Mouse (Mus musculus): ENCODE measurements around the gene Apod. TPM values are rescaled to one million over a fixed set of nuclear protein-coding genes. Genes with fewer than 3 reads are reported as not detected.

Apod gene
- polyA plus RNA-seq, 1 experiment from 2014 or later, result 63.0 TPM

- H3K4me3 ChIP-seq (ENCODE audit: low read depth, low read length), result peak overlapping the region; percentile 89
- peaks cover 23% of the 10 kb centered on the region for H3K4me1 ChIP-seq (ENCODE audit: control insufficient read depth, insufficient read depth, low read length)
- H3K4me2 ChIP-seq (ENCODE audit: low read depth, low read length), result peak overlapping the region; percentile 70
- DNase-seq (ENCODE audit: low spot score) (peak; percentile 22), ATAC-seq (ENCODE audit: low read depth) (no peak)
- WGBS, result 2% methylated on average over 6 of the region's 6 CpGs
- peaks cover 6% of the 10 kb centered on the region; the same call in 1 of the 2 replicates for H3K36me3 ChIP-seq (ENCODE audit: control insufficient read depth, insufficient read depth, low read length)
- H3K27me3 ChIP-seq (replicated peaks; ENCODE audit: control insufficient read depth, insufficient read depth, low read length), result no peaks in the 10 kb centered on the region
- H3K27ac ChIP-seq (replicated peaks; ENCODE audit: low read depth, low read length), result peak overlapping the region; percentile 86; the same call in 1 of the 2 replicates
- H3K9me3 ChIP-seq (ENCODE audit: control insufficient read depth, low read length), result no peaks in the 10 kb centered on the region
- peak overlapping the region; percentile 96 for H3K9ac ChIP-seq (ENCODE audit: low read depth, low read length)
Observed at GRCm38 (mm10) chr16:31274084-31274483, 40.5 kb downstream of the Apod start.

- 91% methylated on average over 2 of the region's 2 CpGs for WGBS
- H3K4me1 ChIP-seq (ENCODE audit: control insufficient read depth, insufficient read depth, low read length), result no peaks in the 10 kb centered on the region
- no peak overlapping the region for H3K27ac ChIP-seq (replicated peaks; ENCODE audit: low read depth, low read length)
- ATAC-seq (ENCODE audit: low read depth) (no peak), DNase-seq (ENCODE audit: low spot score) (no peak)
- H3K9me3 ChIP-seq (ENCODE audit: control insufficient read depth, low read length), result no peaks in the 10 kb centered on the region
- peaks cover 30% of the 10 kb centered on the region for H3K36me3 ChIP-seq (ENCODE audit: control insufficient read depth, insufficient read depth, low read length)
- no peak overlapping the region for H3K9ac ChIP-seq (ENCODE audit: low read depth, low read length)
- no peak overlapping the region for H3K4me3 ChIP-seq (ENCODE audit: low read depth, low read length)
- no peaks in the 10 kb centered on the region for H3K27me3 ChIP-seq (replicated peaks; ENCODE audit: control insufficient read depth, insufficient read depth, low read length)
- H3K4me2 ChIP-seq (ENCODE audit: low read depth, low read length), result no peak overlapping the region
Observed at GRCm38 (mm10) chr16:31266692-31267091, 47.9 kb downstream of the Apod start.

- no peak overlapping the region for H3K4me2 ChIP-seq (ENCODE audit: low read depth, low read length)
- no peaks in the 10 kb centered on the region for H3K4me1 ChIP-seq (ENCODE audit: control insufficient read depth, insufficient read depth, low read length)
- no peak for ATAC-seq (ENCODE audit: low read depth)
- peaks cover 69% of the 10 kb centered on the region for H3K36me3 ChIP-seq (ENCODE audit: control insufficient read depth, insufficient read depth, low read length)
- no peaks in the 10 kb centered on the region for H3K27me3 ChIP-seq (replicated peaks; ENCODE audit: control insufficient read depth, insufficient read depth, low read length)
- no peak for DNase-seq (ENCODE audit: low spot score)
- WGBS, result 90% methylated on average over 2 of the region's 2 CpGs
- no peak overlapping the region for H3K27ac ChIP-seq (replicated peaks; ENCODE audit: low read depth, low read length)
- no peaks in the 10 kb centered on the region for H3K9me3 ChIP-seq (ENCODE audit: control insufficient read depth, low read length)
- H3K9ac ChIP-seq (ENCODE audit: low read depth, low read length), result no peak overlapping the region
- no peak overlapping the region for H3K4me3 ChIP-seq (ENCODE audit: low read depth, low read length)
Observed at GRCm38 (mm10) chr16:31256151-31256550, 58.5 kb downstream of the Apod start.

- DNase-seq (ENCODE audit: low spot score) (no peak), ATAC-seq (ENCODE audit: low read depth) (peak; percentile 55)
- Histone ChIP-seq H3K4me2 (ENCODE audit: low read depth, low read length) (no peak overlapping the region), H3K36me3 (ENCODE audit: control insufficient read depth, insufficient read depth, low read length) (peaks cover 69% of the 10 kb centered on the region), H3K4me3 (ENCODE audit: low read depth, low read length) (no peak overlapping the region), H3K27ac (replicated peaks; ENCODE audit: low read depth, low read length) (no peak overlapping the region), H3K4me1 (ENCODE audit: control insufficient read depth, insufficient read depth, low read length) (no peaks in the 10 kb centered on the region), H3K9me3 (ENCODE audit: control insufficient read depth, low read length) (no peaks in the 10 kb centered on the region), H3K9ac (ENCODE audit: low read depth, low read length) (no peak overlapping the region), H3K27me3 (replicated peaks; ENCODE audit: control insufficient read depth, insufficient read depth, low read length) (no peaks in the 10 kb centered on the region)
- WGBS, result 73% methylated on average over 3 of the region's 3 CpGs
Observed at GRCm38 (mm10) chr16:31255685-31256084, 58.9 kb downstream of the Apod start.

- no peak overlapping the region for H3K4me2 ChIP-seq (ENCODE audit: low read depth, low read length)
- WGBS, result 86% methylated on average over 3 of the region's 3 CpGs
- no peak overlapping the region for H3K9ac ChIP-seq (ENCODE audit: low read depth, low read length)
- no peaks in the 10 kb centered on the region for H3K27me3 ChIP-seq (replicated peaks; ENCODE audit: control insufficient read depth, insufficient read depth, low read length)
- no peaks in the 10 kb centered on the region for H3K4me1 ChIP-seq (ENCODE audit: control insufficient read depth, insufficient read depth, low read length)
- DNase-seq (ENCODE audit: low spot score), result no peak
- no peak overlapping the region for H3K4me3 ChIP-seq (ENCODE audit: low read depth, low read length)
- ATAC-seq (ENCODE audit: low read depth), result no peak
- H3K27ac ChIP-seq (replicated peaks; ENCODE audit: low read depth, low read length), result no peak overlapping the region
- H3K9me3 ChIP-seq (ENCODE audit: control insufficient read depth, low read length), result no peaks in the 10 kb centered on the region
- H3K36me3 ChIP-seq (ENCODE audit: control insufficient read depth, insufficient read depth, low read length), result peaks cover 17% of the 10 kb centered on the region
Observed at GRCm38 (mm10) chr16:31249401-31249800, 65.2 kb downstream of the Apod start.

- no peak overlapping the region for H3K27ac ChIP-seq (replicated peaks; ENCODE audit: low read depth, low read length)
- H3K9me3 ChIP-seq (ENCODE audit: control insufficient read depth, low read length), result no peaks in the 10 kb centered on the region
- WGBS, result 90% methylated on average over 13 of the region's 13 CpGs
- H3K36me3 ChIP-seq (ENCODE audit: control insufficient read depth, insufficient read depth, low read length), result peaks cover 17% of the 10 kb centered on the region
- H3K4me3 ChIP-seq (ENCODE audit: low read depth, low read length), result no peak overlapping the region
- ATAC-seq (ENCODE audit: low read depth) (no peak), DNase-seq (ENCODE audit: low spot score) (no peak)
- H3K27me3 ChIP-seq (replicated peaks; ENCODE audit: control insufficient read depth, insufficient read depth, low read length), result no peaks in the 10 kb centered on the region
- H3K4me1 ChIP-seq (ENCODE audit: control insufficient read depth, insufficient read depth, low read length), result no peaks in the 10 kb centered on the region
- H3K9ac ChIP-seq (ENCODE audit: low read depth, low read length), result no peak overlapping the region
- H3K4me2 ChIP-seq (ENCODE audit: low read depth, low read length), result no peak overlapping the region
Observed at GRCm38 (mm10) chr16:31248717-31249116, 65.9 kb downstream of the Apod start.

GRCm38 (mm10) chr16:31247442-31247841 lies 67.2 kb downstream of the Apod start:
- no peak overlapping the region for H3K4me2 ChIP-seq (ENCODE audit: low read depth, low read length)
- H3K4me3 ChIP-seq (ENCODE audit: low read depth, low read length), result no peak overlapping the region
- no peak overlapping the region for H3K27ac ChIP-seq (replicated peaks; ENCODE audit: low read depth, low read length)
- 84% methylated on average over 7 of the region's 7 CpGs for WGBS
- no peaks in the 10 kb centered on the region for H3K9me3 ChIP-seq (ENCODE audit: control insufficient read depth, low read length)
- ATAC-seq (ENCODE audit: low read depth) (no peak), DNase-seq (ENCODE audit: low spot score) (no peak)
- H3K27me3 ChIP-seq (replicated peaks; ENCODE audit: control insufficient read depth, insufficient read depth, low read length), result no peaks in the 10 kb centered on the region
- no peaks in the 10 kb centered on the region for H3K4me1 ChIP-seq (ENCODE audit: control insufficient read depth, insufficient read depth, low read length)
- H3K9ac ChIP-seq (ENCODE audit: low read depth, low read length), result no peak overlapping the region
- H3K36me3 ChIP-seq (ENCODE audit: control insufficient read depth, insufficient read depth, low read length), result peaks cover 11% of the 10 kb centered on the region

Small RNAs within 50 kb of the gene (microRNA-seq; reads per million reads assigned to microRNA genes)
- not detected for gene Gm27415 (ENCODE audit: borderline number of aligned reads)

Other genes with a start within 250 kb of the Apod start
- gene Xxylt1, start 233.4 kb downstream of the Apod start, polyA plus RNA-seq (2014; fragmentation: Nextera tagmentation; extraction: Ambion mirVana), result 19.1 and 21.2 TPM in 2 replicates
- gene Acap2, start 113.6 kb downstream of the Apod start, polyA plus RNA-seq (2014; fragmentation: Nextera tagmentation; extraction: Ambion mirVana), result 26.3 and 27.2 TPM in 2 replicates
- gene Ppp1r2, start 39.5 kb downstream of the Apod start, polyA plus RNA-seq (2014; fragmentation: Nextera tagmentation; extraction: Ambion mirVana), result 106 TPM in 2 replicates
- 29.8 and 30.4 TPM in 2 replicates for gene Bdh1, start 107.5 kb upstream of the Apod start, polyA plus RNA-seq (2014; fragmentation: Nextera tagmentation; extraction: Ambion mirVana)